Mouse (Mus musculus) thymus, postnatal 14 days (tissue): ENCODE results near the gene Elk4.
A peak's percentile ranks its signal among the peaks of the same experiment; 100 is the strongest.

Experiments used
- DNase-seq: peaks from one replicate; pipeline ENCODE4 v3.0.0; 2021

Elk4 gene

DNA sequence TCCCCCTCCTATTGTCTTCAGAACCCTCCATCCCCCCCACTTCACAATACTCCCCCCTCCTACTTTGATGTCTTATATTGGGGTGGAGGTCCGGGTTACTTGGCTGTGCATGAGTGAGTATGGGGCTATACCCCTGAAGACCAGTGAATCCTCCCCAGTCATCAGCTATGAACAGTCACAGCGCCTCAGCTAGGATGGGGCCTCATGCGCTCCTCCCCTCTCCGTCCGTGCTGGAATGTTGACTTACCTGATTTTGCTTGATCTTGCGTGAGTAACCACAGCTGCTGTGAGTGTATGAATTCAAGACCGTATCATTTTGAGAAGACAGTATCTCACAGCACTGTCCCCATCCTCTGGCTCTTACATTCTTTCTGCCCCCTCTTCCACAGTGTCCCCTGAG, 12.5 kb downstream of the Elk4 start:
- no peak for DNase-seq

DNA sequence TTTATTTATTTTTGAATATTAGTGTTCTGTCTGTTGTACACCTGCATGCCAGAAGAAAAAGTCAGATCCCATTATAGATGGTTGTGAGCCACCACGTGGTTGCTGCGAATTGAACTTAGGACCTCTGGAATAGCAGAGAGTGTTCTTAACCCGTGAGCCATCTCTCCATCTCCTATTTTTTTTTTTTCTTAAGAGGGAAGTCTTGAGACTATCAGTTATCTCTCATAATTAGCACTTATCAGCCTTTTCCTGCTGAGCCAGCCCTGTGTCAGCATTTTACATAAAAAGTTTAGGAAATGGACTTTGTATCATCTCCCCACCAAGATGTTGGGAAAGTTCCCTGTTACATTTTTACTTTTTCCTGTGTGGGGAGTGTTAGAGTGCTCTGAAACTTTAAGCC, 14.7 kb downstream of the Elk4 start:
- DNase-seq = no peak

DNA sequence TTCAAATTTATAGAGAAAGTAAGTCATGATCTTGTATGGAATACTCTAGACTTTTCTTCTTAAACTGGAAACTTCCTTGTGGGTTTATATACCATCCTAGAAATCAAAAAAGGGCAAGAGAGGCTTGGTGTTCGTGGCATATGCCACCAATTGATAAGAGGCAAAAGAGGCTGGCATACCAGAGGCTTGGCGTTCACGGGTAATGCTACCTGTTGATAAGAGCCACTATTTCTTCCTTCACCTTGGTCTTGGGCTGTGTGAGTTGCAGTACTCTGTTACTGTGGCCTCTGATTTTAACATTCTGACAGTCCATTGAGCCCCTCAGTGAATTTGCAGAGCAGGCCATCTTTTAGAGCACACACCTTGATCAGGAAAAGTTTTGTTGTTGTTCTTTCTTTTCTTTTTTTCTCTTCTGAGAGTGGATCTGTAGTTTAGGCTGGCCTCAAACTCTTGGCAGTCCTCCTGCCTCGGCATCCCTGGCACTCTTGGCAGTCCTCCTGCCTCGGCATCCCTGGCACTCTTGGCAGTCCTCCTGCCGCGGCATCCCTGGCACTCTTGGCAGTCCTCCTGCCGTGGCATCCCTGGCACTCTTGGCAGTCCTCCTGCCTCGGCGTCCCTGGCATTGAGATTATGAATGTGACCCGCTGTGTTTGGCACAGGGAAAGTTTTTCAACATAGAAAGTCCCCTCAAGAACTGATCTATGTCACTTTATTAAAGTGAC, 19.7 kb downstream of the Elk4 start:
- no peak for DNase-seq

DNA sequence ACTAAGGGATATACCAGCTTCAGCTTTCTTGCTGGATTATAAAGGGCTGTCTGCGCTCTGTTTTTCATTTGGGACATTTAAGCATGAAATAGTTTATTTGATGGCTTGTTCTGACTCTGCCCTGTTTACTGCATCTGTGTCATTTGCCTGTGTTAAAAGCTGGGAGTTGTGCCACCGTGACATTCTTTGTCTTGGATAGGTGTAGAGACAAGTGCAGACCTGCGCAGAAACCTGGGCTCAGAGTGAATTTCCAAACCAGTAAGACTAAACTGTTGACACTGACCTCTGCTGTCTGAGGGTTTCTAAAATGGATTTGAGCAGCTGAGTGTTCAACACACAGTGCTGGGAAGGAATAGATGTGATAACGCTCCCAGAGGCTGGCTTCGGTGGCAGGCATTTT, 20.6 kb downstream of the Elk4 start:
- DNase-seq = no peak

DNA sequence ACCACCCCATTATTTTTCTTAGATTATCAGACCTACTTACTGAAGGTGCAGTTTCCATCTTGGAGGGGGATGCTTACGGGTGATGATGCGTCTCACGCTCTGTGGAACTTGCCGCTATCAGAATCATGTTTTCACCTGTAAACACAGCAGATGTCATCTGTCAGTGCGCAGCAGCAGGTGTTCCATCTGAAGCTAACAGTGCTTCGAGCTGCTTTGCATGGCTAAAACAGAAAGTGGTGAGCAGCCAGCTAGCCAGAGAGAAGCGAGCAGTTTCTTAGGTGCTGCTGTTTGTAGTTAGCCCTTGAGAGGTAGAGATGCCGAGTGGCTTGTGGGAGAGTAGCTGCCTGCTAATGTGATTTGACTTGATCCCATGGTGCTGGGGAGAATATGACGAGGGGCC, 21.0 kb downstream of the Elk4 start:
- DNase-seq = no peak

DNA sequence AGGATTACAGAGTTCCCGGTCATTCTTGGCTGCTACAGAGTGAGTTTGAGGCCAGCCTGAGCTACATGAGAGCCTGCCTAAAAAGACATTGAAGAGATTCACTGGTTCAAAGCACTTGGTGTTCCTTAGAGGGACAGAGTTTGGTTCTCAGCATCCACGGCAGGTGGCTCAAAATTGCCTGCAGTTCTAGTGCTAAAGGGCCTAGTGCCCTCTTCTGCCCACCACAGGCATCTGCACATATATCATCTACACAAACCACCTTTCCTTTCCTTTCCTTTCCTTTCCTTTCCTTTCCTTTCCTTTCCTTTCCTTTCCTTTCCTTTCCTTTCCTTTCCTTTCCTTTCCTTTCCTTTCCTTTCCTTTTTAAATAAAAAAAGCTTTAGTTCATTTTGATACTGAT, 23.2 kb downstream of the Elk4 start:
- DNase-seq = peak; percentile 50

DNA sequence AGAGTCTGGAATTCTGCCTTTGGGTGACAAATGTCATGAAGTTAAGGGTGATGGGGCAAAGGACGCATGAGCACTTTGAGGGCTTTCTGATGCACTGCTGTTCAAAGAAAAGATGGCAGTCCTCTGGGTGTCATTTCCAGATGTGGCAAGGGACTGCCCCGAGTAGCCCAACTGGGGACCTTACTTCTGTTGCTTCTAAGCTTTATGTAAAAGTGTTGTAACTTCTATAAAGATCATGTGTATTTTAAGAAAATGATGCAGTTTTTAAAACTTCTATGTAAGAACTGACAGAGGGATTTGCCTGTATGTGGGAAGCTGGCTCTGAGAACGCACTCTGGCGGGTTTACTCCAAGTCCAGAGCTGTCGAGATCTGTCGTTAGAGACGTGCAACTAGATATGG, 24.8 kb downstream of the Elk4 start:
- DNase-seq = no peak

DNA sequence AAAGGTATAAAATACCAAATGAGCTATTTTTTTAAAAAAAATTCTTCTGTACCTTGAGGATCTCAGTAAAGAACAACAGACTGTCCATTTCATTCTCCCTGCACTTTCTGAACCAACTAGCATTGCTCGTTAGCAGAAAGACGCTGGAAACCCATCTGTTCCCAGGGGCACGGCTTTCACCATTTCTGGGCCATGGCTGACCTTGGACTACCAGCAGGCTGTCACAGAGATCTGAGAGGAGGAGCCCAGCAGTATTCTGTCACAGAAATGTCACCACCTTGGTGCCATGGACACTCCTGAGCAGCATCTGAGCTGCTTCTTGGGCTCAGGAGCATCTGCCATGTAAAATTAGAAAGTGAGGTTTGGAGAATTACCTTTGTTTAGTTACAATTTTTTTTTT, 30.3 kb downstream of the Elk4 start:
- DNase-seq = no peak

DNA sequence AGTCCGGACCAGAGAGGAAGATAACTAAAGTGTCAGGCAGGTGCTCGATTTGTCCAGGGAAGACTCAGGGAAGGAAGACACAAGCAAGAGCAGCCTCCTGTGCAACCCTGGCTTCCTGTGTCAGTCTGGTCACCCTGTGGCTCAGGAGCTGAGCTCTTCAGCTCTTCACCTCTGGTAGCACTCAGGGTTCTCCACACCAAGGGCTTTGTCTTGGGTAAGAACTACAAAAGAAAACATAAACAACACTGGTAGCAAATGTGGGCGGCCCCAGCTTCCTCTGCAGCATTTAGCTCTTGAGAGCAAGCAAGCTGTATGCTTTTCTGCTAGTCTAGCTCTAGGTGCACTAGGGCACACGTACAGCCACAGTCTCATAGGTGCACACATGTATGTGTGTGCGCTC, 31.3 kb downstream of the Elk4 start:
- DNase-seq = no peak

DNA sequence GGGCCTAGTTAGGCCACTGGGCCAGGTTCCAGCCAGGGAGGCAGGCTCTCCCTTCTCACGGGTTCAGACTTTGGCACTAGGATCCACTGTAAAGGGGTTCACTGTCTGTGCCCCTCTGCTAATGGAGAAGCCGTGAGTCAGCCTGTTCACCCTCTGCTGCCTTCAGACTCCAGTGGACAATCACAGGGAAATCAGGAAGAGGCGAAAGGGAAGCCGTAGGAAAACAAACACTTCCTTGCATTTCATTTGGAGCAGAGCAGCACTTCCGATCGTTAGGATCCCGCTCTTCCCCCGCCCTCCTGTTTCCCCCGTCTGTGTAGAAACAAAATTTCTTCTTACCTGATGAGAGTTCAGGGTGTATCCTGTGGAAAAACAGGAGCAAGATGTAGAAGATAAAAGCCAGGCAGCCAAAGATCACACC, 32.8 kb downstream of the Elk4 start:
- no peak for DNase-seq

DNA sequence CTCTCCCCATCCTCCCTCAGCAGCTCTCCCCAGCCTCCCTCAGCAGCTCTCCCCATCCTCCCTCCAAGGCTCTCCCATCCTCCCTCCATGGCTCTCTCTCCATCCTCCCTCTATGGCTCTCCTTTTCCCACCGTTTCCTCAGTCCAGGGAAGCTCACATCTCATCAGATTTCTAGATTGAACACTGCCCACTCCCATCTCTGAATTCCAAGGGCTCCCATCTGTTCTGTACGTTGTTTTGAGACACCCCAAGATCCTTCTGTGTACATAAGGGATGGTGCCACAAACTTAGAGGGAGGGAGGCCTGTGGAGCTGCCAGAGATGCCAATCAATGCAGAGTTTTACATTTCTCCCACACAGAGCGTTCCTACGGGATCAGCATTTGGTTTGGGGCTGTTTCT, 36.4 kb downstream of the Elk4 start:
- no peak for DNase-seq

DNA sequence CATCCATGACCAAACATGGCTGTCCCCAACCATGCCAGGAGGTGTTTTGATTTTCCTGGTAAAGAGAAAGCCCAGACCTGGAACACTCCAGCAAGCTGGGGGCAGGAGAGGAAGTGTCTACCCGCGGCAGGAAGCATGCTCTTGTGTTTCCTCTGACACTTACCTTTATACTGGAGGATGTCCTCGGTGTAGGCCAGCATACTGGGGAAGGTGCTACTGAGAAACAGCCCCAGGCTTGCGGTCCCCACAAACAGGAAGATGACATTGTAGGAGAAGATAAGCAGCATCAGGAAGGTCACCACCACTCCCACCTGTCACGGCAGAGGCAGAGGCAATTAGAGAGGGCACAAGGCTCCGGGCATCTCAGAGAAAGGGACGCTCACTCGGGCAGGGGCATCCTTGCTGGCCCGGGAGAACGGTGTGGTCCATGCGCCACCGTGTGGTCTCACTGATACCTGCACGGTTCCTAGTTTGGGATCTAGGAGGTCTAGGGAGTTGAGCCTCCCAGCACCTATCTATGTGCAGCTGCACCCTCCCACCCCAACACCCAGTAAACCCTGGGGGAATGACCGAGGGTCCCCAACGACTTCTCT, 38.8 kb downstream of the Elk4 start:
- DNase-seq = peak; percentile 84

DNA sequence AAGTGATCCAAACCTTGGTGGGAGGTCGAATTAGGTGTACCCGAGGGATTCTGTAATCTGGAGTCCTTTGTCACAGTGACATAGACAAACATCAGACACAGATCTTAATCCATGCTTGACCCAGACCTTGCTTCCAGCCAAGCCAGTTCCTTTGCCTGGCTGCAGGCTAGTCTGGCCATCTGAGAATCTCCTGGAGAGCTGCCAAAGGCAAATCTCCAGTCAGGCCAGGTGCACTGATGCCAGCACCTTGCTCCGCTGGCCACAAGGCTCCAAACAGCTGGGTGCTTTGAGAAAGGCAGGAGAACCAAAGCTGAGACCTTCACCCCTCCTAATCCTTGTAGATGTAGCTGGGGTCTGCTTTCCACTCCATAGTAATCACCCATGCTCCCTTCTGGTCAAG, 44.3 kb downstream of the Elk4 start:
- no peak for DNase-seq

DNA sequence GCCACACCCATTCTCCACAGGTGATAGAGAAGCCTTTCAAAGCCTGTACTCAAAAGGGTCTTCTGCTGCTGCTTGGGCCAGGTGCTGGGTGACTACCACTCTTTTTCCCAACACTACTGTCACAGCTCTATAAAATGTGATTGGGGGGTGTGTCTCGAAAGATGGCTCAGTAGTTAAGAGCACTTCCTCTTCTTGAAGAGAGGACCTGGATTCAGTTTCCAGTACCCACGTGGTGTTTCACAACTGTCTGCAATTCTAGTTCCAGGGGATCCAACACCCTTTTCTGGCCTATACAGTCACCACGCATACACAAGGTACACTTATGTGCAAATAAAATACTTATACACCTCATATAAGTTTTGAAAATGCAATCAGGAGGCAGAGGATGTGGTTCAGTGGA, 47.0 kb downstream of the Elk4 start:
- no peak for DNase-seq

DNA sequence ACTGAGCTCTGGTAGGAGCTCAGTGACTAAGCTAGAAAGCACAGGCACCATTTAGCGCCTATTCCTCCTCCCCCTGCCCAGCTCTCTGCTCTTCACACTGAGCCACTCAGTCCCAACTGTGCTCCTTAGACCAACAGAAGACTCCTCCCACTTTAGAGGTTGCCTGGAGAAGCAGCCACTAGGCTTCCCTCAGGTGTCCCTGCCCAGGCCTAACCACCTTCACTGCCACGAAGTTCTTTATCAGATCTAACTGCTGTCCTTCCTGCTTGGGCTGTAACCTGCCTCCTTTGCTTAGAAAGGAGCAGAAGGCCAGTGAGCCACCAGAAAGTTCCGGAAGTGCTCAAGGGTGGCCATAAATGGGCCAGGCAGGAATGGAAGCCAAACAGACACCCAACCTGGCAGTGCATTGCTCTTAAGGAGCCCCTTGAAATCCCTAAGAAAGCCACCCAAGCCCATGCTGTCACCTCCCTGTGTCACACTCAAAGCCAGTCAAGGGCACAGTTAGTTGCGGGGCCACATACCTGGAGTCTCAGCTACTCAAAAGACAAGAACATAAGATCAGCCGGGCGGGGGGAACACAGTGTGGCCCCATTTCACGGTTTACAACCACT, 47.8 kb downstream of the Elk4 start:
- no peak for DNase-seq

DNA sequence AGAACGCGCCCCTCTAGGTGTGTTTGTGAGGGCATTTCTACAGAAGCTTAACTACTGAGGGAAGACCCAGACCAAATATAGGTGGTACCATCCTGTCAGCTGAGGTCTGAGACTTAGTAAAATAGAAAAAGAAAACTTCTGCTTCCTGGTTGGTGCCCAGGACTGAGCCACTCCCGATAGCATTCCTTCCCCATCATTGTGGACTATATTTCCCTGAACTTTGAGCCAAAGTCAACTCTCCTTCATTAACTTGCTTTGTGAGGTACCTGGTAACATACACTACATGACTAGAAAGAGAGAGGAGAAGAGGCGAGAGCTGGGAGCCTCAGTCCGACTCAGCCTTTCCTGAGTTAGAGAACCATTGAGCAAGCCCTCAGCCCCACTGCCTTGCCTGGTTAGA, 51.2 kb downstream of the Elk4 start:
- no peak for DNase-seq

DNA sequence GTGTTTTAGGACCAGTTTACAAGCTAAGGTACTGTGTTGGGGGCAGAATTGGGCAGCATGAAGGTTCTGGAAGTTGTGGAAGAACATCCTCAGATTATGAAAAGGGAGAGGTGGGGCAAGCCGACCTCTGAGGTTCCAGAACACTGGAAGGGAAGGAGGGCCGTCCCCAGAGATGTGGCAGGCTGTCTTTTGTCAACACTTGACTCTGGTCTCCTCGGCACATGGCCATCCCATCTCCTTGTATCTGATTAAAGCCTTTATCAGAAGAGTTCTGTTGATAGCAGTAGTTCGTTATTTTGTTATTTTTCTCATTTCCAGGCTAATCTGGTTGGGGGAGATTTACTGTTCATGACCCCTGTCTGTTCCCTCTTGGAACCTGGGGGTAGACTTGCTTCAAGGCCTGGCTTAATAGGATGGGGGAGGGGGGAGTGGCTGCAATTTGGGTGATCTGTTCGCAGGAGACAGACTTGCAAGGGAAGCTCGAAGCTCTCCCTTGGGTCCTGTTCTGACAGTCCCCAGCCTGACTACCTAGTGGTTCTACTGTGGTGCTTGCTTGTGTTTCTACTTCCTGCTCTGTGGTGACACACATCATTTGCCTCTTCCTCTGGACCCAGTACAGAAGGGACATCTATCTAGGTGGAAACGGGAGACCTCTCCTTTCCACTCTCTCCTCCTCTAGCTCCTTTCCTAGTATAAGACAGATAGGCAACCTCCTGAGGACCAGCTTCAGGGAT, 52.8 kb downstream of the Elk4 start:
- DNase-seq = no peak

DNA sequence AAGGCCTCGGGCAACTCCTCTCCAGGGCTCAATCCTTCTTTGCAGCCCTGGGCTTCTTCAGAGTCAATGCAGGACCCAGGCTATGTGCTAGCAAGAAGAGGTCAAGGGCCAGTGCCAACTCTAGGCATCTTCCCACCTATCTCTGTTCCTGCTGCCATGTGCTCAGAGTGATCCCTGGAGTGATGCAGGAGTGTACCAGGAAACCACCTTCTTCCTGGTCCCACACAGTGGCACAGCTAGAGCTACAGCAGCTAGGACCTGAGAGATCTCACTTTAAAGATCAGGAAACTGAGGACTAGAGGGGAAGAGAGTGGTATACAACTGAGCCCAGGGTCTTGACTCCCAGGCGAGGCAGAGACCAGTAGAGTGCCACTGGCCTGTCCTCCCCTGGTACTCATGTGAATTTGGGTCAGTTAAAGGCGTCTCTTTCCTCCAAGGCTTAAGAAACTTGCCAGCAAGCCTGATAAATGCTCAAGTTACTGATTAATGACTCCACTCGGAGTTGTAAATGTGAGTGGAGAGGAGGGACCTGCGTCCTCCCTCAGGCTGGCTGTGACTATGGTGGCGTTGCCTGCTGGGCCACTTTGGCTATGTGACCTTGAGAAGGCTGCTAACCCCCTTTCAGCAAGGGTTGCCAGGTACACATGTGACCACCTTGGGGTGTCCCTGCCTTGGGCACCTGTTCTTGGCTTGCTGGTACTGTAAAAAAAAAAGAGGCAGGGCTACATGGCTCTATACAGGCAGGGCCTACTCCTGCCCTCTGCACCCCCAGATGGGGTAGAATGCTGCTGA, 54.5 kb downstream of the Elk4 start:
- no peak for DNase-seq

DNA sequence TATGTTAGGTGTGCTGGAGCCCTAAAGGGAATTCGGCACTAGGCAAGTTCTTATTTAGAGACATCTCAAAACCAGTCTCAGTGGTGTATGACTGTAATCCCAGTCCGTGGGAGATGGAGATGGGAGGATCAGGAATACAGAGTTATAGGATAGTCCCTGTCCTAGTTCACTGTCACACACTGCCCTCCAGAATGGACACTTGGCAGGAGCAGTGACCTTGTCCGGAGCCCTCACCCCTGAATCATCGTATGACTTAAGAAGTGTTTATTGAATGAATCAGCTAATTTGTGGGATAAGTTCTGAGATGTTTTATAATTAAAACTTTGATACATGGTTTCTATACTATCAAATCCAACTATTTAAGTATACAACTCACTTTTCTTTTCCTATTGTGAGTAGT, 55.7 kb downstream of the Elk4 start:
- DNase-seq = no peak

DNA sequence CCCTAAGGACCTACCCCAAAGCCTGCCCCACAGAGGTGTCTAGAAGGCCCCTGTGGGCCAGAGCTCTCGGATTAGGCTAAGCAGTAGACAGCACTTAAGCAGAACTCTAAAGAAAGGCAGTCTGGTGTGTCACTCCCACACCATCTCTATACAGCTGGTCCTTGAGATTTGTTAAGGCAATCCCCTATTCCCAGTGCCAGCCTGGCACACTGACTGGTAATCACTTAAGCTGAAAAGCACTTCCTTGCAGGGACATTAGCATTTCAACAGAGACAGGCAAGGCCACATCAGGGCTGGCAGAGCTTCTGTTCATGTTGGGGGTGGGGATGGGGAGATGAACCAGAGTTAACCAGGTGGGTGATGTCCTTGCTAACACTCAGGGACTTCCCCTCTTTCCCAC, 57.6 kb downstream of the Elk4 start:
- no peak for DNase-seq

DNA sequence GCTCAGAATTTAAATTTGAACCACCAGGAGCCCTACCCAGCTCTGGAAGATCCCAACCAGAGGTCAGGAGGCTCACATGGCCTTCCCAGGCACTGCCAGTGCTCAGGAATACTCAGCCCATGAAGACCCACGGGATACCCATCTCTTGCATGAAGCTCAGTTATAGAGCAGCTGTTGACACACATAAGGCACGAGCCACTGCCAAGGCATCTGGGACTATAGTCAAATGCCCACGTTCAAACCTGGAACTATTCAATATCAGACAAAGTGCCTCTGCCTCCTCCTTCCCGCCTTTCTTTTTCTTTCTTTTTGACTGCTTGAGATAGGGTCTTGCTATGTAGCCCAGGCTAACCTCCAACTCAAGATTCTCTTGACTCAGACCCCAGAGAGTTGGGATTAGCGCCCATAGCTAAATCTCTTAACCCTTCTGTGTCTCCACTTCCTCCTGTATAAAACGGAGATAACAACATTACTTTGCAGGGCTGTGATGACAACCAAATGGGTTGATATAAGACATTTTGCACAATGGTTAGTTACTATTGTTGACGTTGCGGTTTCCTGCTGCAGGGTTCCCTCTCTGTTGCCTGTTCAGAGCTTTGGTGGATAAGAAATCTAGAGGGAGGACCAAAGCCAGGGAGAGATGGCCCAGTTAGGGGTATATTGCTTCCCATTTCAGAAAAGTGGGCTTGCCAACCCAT, 58.2 kb downstream of the Elk4 start:
- DNase-seq = no peak
